Mouse (Mus musculus) neutrophil, adult 83 days (primary cell): ENCODE data around the gene Olfr1043. TPM values are rescaled to one million over a fixed set of nuclear protein-coding genes. Genes with fewer than 3 reads are reported as not detected.

Source experiments
- total RNA-seq, 2 experiments: library from RNA; stranded (reverse); gene quantifications; one replicate each; pipeline ENCODE4 v1.2.4; 2023

Olfr1043 gene
- total RNA-seq, result not detected

DNA sequence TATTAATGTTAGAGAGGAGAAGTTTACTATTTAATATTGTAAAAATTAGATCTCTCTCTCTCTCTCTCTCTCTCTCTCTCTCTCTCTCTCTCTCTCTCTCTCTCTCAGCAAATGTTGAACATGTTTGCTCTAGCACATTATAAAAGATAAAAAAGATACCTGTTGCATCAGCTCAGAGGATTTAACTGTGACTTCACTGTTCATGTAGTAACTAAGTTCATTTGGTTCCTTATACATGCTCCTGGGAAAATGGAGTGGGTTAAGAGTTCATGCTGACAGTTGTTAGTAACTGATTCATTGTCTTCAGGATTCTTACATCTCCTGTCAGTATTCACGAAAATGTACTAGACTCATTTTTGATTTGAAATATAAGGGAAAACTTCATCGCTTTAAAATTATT is at the start of gene Olfr1043:
Olfr1043 (minus strand) TSS at position 101 of the 400 bp plus-strand sequence.

DNA sequence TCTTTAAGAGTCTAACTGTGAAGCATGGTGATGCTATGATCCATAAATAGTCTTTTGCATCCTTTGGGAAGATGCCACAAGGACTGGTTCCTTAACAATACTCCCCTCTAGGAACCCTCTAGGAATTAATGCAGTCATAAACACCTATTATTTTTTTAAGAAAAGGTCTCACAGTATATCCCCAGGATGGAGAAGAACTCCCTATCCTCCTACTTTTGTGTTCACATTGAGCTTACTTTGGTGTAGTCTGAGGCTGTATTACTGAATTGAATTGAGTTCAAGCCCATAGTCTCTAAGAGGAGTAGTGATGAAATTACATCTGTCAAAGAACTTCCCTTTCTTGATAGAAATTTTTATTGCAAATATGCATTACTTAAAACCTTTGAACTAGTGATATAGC is 35.6 kb upstream of the Olfr1043 start, which contains the start of gene Olfr1045:
Olfr1045 (minus strand) TSS at position 101 of the 400 bp plus-strand sequence.

DNA sequence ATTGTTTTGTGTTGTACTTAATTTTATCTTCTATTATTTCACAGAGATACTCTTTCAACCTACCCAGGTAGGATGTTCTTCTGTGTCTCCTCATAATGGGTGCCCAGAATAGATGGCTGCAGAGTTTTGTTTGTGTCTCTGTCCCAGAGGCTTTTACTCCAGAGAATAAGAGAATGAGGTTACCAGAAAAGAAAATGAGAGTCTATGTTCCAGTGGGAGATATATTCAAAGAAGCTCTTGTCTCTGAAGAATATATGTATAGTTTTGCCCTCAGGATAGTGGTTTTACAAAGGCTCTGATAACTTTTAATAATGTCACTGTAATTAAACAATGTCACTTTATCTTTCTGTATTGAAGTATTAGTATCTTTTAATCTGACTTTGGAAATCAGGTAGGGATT is 18.3 kb upstream of the Olfr1043 start, which contains the start of gene Olfr52:
Olfr52 (minus strand) TSS at position 101 of the 400 bp plus-strand sequence.

DNA sequence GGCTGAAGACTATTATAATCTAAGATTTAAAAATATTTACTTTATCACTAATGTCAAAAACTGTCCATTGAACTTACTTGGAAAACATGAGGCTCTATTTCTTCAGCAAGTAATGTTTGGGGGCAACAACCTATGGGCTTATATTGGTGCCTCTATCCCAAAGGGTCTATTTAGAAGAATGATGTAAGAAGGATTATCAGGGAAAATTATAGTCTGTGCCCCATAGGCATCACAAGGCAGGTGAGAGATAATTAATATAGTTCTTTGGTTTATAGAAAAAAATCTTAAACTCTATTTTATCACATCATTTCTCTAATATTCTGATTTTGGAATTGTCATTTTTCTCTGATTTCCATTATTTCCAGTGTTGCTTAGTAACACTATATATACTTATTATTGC is 10.4 kb upstream of the Olfr1043 start, which contains the start of gene Olfr1044:
Olfr1044 (minus strand) TSS at position 101 of the 400 bp plus-strand sequence.

DNA sequence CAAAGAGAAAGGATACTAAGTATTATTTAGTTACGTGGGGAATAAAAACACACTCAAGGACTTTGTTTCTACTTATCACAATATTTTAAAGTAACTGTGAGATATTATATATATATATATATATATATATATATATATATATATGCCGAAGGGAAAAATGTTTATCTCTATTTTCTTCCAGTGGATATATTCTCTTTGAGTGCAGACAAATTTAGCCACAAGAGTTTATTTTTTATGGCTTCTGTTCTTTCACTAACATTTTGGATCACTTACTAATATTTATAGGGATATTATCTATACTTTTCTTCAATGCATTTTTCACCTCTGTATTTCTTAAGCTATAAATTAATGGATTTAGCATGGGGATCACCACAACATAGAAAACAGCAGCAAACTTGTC is 5.6 kb downstream of the Olfr1043 start, which contains the start of gene Olfr1042:
Olfr1042 (minus strand) TSS at position 101 of the 400 bp plus-strand sequence.

DNA sequence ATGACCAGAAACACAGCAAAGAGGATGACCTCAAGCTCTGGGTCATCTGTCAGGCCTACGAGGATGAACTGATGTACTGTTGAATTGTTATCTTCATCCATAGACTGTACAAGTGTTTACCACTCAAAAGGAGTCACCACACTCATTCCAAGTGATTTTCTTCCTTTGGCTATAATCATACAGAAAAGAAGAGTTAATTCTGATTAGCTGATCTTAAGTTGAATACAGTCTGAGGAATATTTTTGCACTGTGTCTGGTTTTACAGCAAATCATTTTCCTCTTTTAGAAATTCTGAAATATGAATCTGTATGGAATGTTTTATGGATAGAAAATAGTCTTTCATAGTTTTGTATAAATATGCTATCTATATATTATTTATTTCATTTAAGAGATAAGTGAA is 20.7 kb downstream of the Olfr1043 start, which contains the start of gene Olfr1040:
Olfr1040 (minus strand) TSS at position 101 of the 400 bp plus-strand sequence.

DNA sequence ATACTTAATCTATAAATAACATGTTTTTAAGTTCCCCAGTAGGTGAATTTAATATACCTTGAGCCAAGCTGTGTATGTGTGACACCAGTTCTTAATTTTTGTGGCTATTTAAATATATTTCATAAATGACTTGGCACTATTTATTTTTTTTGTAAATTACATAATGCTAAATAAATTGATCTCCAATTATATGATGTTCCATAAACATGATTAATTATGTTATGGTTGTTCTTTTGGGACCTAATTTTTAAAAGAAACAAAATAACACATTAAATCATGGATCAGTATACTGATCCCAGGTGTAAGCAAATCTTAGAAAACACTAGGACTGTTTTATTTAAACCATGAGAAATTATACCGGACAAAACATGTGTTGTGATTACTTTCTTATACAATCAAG is 31.5 kb downstream of the Olfr1043 start, which contains the start of gene Olfr1039:
Olfr1039 (minus strand) TSS at position 101 of the 400 bp plus-strand sequence.

Other genes starting within 250 kb of the Olfr1043 start
- not detected for gene Olfr1026, start 246.0 kb downstream of the Olfr1043 start, total RNA-seq
- not detected for gene Olfr1028, start 217.1 kb downstream of the Olfr1043 start, total RNA-seq
- not detected for gene Olfr1029, start 193.6 kb downstream of the Olfr1043 start, total RNA-seq
- not detected for gene Olfr1030, start 188.2 kb downstream of the Olfr1043 start, total RNA-seq
- not detected for gene Olfr1031, start 177.2 kb downstream of the Olfr1043 start, total RNA-seq
- gene Olfr1032, start 162.0 kb downstream of the Olfr1043 start, total RNA-seq, result not detected
- gene Olfr1033, start 146.9 kb downstream of the Olfr1043 start, total RNA-seq, result not detected
- not detected for gene Olfr1034, start 121.7 kb downstream of the Olfr1043 start, total RNA-seq
- gene Olfr1036, start 93.5 kb downstream of the Olfr1043 start, total RNA-seq, result not detected
- not detected for gene Olfr1037, start 80.1 kb downstream of the Olfr1043 start, total RNA-seq
- gene Olfr1039, start 31.6 kb downstream of the Olfr1043 start, total RNA-seq, result not detected
- not detected for gene Olfr1040, start 20.8 kb downstream of the Olfr1043 start, total RNA-seq
- not detected for gene Olfr1042, start 5.7 kb downstream of the Olfr1043 start, total RNA-seq
- not detected for gene Olfr1044, start 10.3 kb upstream of the Olfr1043 start, total RNA-seq
- not detected for gene Olfr52, start 18.2 kb upstream of the Olfr1043 start, total RNA-seq
- not detected for gene Olfr1045, start 35.5 kb upstream of the Olfr1043 start, total RNA-seq
- not detected for gene Olfr1046, start 51.8 kb upstream of the Olfr1043 start, total RNA-seq
- gene Olfr1047, start 63.9 kb upstream of the Olfr1043 start, total RNA-seq, result not detected
- not detected for gene Olfr1048, start 72.8 kb upstream of the Olfr1043 start, total RNA-seq
- not detected for gene Olfr1049, start 90.8 kb upstream of the Olfr1043 start, total RNA-seq
- gene Olfr1051, start 111.6 kb upstream of the Olfr1043 start, total RNA-seq, result not detected
- gene Olfr1052, start 124.9 kb upstream of the Olfr1043 start, total RNA-seq, result not detected
- gene Olfr1053, start 147.8 kb upstream of the Olfr1043 start, total RNA-seq, result not detected
- gene Olfr1054, start 167.9 kb upstream of the Olfr1043 start, total RNA-seq, result not detected
- gene Olfr1055, start 182.8 kb upstream of the Olfr1043 start, total RNA-seq, result not detected
- not detected for gene Olfr1056, start 194.9 kb upstream of the Olfr1043 start, total RNA-seq
- gene Olfr1057, start 210.9 kb upstream of the Olfr1043 start, total RNA-seq, result not detected
- gene Olfr1058, start 221.0 kb upstream of the Olfr1043 start, total RNA-seq, result not detected
- gene Olfr1061, start 246.5 kb upstream of the Olfr1043 start, total RNA-seq, result not detected